Mouse (Mus musculus): Measurements from ENCODE around the gene Slc22a14.

DNA sequence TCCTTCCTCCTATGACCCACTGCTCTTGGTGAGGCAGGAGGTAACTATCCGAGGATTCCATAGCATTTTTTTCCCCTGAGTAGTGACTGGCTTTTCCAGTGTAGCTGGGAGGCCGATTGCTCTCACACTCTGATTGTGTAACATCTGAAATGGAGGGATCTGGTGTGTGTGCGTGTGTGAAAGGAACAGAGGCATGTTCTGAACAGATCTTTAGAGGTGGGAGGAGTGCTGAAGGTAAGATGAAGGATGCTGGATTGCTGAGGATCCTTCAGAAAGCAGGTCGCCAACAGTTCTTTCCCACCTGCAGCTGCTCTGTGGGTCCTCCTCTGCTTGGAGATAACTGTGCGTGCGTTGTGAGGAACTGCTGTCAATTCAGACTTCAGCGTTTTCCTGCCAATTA, 36.0 kb upstream of the Slc22a14 start:
- TF ChIP-seq CTCF (IDR thresholded peaks at IDR 0.05; ENCODE audit: low read depth, low read length): no peak
- TF ChIP-seq POLR2A (IDR thresholded peaks at IDR 0.05; ENCODE audit: insufficient read depth, low read length): no peak
- TF ChIP-seq EP300 (IDR thresholded peaks at IDR 0.05; ENCODE audit: insufficient read depth, low read depth, low read length): no peak
